Mouse (Mus musculus): Measurements from ENCODE around the gene Fem1b.
"Not testable (repeated sequence)": the region's sequence is repeated elsewhere in the genome, so short reads cannot be mapped to it uniquely, and the experiment has no call there.

Gene Fem1b

DNA sequence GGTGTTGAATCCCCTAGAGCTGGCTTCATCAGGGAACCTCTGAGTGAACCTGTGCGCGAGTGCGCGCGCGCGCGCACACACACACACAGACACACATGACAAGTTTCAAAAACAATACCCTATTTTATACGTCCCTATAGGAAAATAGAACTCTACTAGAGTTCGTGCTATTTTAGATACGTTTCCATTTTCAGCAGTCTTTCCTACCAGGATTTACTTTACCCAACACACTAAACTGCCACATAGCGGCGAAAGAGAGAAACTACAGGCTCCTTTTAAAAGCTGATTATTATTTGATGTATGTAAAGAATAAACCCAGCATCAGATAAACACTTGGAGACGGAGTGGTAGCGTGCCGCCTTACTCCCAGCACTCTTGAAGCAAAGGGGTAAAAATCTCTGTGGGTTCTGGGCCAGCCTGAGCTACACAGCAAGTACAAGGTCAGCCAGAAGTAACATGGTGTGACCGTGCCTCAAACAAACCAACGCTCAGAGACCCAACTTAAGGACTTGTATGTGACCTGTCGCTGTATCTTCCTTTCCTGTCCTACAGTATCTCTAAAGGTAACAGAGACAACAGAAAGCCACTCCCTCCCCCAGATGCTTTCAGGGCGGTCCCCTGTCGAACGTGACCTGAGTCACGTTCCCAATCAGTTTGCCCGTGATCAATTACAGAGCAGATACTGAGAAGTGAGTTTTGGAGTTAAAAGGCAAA lies 16.4 kb upstream of the Fem1b start:
- peak; percentile 77 for DNase-seq (ENCODE audit: low read depth)

DNA sequence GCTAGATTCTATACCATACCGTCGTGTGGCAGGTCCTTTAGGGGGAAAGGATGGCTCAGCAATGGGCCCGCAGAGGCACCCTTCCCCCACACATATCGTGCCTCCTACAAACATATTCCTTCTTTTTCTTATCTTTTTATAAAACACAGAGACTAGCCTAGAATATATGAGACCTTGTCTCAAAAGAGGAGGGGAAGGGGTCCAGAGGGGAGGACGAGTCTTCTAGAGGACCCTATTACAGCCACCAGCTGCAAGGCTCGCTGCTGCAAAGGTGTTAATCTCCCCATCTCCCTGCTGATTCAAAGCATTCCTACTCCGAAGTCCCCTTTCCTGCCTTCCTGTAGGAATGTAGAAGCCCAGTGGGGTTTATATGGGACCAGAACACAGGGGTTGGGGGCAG lies 14.7 kb upstream of the Fem1b start:
- DNase-seq (ENCODE audit: low read depth) = no peak

DNA sequence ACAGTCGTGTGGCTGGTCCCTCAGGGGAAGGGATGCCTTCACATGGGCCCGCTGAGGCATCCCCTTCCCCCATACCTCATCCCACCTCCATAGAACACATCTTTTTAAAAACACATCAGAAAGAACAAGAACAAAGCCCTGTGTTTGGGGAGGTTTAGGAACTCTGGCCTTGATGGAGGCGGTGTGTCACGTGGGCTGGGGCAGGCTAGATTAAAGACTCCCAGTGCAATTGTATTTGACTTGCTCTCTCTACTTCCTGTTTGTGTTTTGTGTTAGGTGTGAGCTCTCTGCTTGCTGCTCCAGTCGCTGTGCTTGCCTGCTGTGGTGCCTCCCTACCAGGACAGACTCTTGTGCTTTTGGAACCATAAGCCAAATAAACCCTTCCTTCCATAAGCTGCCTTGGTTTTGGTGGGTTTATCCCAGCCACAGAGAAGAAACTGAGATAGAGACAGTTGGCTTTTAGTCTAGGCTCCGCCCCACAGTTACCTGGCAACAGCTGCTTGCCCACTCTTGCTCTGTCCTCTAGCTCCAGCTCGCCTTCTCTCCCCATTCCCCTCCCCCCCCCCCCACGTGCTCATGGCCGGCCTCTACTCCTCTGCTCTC lies 14.2 kb upstream of the Fem1b start:
- no peak for DNase-seq (ENCODE audit: low read depth)

DNA sequence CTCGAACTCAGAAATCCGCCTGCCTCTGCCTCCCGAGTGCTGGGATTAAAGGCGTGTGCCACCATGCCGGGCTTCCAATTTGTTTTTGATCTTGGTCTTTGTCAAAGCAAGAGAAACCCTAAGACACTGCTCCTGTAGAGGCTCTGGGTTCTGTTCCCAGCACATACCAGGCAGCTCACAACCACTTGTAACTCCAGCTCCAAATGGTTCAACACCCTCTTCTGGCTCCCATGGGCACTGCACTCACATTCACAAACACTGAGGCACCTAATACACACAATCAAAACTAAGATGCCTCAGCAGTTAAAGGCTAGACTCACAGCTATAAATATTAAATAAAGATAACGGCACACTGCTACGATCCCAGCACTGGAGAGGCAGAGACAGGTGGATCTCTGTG lies 10.1 kb upstream of the Fem1b start:
- no peak for DNase-seq (ENCODE audit: low read depth)

DNA sequence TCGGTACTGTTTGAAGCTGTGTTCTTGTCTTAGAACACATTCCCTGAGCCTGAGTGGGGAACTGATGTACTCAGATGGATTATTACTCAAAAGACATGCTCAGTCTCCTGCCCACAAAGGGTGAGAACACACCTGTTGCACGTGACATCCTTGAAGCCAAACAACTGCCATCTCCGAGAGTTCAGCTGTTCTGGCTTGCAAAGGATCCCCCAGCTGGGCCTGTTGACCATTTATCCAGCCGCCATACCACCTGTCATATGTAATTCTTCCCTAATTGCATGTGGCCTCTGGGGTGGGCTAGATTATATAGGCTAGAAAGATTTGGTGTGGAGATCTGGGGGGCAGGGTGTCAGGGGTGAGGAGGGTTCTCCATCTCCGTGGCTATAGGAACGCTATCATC lies 9.1 kb upstream of the Fem1b start:
- no peak for DNase-seq (ENCODE audit: low read depth)

DNA sequence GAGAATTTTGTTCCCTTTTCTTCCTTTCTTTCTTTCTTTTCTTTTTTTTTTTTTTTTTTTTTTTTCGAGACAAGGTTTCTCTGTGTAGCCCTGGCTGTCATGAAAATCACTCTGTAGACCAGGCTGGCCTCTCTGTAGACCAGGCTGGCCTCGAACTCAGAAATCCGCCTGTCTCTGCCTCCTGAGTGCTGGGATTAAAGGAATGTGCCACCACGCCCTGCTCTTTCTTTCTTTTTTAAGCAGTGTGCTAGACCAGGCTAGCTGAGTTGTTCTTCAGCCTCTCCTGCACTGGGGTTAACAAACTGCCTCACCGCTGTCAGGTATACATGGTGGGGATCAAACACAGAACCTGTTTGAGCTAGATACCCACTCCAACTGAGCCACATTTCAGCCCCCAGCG lies 8.2 kb upstream of the Fem1b start:
- not testable (repeated sequence) for DNase-seq (ENCODE audit: low read depth)

DNA sequence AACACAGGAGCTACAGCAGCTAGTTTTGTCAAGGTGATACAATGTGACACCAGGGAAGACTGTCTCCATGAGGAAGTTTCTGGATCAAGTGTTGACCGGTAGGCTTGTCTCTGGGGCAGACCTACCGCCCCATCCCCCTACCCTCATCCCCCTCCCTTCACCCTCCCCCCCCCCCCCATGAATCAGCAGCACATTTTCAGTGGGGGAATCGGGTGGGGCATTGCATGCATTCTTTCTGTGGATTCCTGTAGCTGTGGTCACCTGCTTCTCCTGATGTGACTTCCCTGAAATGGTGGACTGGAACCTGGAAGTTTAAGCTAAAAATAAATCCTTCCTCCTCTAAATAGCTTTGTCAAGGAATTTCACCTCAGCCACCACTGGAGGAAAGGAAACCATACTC lies 7.8 kb upstream of the Fem1b start:
- DNase-seq (ENCODE audit: low read depth) = no peak

DNA sequence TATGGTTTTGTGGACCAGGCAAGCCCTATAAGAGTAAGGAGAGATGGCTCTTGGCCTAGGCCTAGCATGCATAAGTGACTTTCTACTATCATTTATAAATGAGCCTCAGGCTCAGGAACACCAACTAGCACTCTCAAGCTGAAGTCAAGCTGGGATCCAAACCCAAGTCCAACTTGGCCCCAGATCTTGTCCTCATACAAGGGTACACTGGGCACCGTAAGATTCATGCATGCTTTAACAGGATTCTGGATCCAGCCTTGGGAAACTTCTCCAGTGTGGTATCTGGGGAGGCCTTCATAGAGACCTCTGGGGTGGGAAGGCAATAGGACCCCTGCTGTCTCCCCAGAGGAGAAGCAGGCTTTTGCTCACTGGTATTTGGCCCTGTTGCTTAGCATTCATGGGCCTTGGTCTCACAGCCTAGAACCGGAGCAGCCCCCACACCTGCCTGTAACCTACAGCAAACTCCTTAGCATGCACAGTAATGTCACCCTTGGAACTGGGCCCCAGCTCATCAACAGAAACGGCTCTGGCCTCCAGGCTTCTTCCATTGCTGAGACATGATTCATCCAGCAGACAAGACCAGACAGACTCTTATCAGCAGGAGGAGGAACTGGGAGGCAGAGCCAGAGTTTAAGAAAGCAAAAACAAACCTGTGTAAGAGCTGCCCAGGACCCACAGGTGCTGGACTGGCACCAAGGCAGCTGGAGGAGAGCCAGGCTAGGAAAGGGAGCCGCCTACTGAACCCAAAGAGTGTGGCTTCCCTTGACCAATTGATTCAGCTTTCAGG lies 6.3 kb upstream of the Fem1b start:
- peak; percentile 66 for DNase-seq (ENCODE audit: low read depth)

DNA sequence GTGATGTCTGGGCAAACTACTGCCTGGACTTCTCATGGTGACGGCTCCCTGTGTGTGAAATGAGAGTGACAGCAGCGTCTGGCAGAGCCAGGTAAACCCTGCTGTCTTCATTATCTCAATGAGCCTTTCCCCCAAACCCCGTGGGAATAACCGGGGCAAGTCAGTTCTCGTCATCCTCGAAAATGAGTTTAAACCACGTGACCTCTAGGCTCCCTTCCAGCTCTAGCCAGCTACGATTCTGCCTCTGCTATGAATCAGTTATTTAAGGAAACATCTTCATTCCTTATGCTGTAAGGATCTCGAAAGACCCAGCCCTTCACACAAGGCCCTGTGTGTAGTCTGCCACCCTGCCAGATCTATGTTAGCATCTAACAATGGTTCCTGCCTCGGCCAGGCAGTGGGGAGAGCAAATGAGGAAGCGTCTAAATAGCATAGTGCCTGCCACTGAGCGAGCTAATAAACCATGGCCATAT lies 5.4 kb upstream of the Fem1b start:
- DNase-seq (ENCODE audit: low read depth) = peak; percentile 95

DNA sequence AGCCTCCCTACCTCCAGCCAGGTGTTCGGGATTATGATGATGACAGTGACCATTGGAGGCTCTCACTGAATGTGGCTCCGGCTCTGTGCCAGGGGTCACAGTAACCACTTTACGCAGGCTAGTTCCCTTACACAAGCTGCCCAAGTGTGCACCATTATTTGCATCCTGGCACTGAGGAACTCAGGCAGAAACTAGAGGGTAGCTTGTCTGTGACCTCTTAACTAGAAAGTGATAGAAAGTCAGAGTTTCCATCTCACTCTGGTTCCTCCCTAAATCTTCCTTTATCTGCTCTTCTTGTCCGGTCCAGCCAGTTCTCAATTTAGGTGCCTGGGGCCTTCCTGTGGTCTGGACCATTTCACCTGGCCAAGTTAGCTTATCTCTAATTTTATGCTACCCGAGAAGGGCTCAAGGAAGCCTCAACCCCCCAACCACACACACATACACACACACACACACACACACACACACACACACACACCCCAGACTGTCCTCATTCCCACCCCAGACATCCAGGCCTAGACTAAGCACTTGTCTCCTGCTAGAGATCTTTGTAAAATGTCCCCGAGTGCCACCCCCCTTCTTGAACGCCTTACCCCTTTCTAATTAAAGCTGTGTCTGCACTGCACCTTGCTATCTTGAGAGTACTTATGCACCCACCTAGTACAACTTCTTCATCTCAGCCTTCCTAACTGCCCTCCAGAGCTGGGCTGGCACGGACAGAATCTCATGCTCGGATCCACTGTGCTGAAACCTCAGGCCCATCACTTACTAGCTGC lies 4.8 kb upstream of the Fem1b start:
- no peak for DNase-seq (ENCODE audit: low read depth)

DNA sequence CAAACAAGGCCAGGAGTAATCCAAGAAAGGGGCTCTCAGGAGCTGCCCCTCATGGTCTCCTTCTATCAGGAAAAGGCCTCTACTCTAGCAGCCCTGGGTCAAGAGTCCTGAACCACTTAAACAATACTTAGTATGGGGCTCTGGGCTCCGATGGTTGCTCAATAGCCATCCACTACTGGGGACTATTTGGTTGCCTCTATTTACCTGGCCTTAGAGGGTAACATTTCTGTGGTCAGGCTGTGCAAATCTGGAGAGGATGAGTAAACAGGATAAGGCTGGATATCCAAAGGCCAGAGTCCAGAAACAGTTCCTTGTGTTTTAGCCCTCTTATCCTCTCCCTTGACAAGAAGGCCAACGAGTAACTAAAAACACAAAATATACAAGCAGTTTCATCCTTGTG lies 3.0 kb upstream of the Fem1b start:
- no peak for DNase-seq (ENCODE audit: low read depth)

DNA sequence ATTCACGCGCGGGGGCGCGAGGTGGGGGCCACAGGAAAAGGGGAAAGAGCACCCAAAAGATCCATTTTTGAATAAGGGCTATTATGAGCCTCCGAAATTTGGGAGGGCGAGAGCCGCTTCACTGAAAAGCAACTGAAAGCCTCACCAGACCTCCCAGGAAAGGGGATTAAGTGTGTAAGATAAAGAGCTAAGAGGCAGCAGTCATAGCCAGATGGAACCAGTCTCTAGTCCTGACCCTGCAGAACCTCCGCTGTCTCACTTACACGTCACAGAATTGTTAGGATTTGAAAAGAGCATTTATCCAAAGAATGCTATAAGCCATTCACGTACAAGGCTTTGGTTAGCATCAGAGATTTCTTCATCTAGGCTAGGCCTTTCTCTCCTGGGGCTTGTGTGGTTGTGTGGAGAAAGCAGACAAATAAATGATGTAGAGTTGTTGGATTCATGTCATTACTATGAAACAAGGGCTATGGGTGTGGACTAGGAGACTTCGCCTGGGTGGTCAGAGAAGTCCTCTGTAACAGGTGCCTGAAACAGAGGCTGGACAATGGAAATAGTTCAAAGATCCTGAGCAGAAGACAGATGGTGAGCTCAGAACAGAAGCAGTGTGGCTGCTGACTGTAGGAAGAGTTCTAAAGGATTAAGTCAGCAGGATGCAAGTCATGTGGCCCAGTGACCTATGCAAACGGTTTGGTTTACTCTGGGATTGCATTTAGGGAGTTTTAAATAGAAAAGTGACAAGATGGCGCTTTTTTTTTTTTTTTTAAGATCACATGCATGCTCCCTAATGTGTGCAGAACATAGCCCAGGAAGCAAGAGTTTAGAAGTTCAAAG lies 699 bp upstream of the Fem1b start:
- DNase-seq (ENCODE audit: low read depth) = peak; percentile 37

DNA sequence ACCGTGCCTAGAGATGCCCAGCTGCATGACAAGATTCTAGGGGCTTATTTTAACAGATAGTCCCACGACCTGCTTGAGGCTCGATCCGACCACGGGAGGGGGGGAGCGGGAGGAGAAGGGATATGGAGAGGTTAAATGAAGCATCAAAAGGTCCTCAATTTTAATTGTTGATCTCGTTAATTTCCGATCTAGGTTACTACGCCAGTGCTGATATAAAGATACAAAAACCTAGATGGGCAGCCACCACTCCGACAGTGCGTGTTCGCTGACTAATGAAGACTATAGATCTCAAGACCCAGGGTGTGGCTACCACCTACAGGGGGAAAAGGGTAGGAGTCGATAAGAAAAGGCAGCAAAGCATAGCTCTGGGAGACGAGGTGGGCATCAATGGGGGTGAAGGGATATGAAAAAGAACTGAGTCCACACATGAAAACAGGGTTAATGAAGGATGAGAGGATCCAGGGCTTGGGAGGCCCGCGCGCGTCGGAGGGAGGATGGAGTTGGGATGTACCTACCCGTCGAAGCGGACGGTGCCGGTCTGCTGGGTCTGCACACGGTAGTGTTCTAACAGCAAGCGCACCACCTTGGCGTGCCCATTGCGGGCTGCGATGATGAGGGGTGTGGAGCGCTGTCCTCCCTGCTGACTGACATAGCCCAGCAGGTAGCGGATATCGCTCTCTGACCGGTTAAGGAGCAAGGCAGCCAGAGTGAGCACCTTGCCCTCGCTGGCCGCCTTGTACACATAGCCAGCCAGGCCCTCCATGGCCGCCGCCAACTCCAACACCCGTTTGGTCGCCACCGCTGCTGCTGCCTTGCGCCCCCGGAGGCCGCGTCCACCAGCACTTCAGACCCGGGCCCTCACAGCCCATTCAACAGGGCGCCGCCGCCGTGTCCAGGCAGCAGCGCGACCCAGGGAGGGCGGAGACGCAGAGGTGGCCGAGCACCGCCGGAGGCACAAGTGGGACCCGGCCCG lies 905 bp downstream of the Fem1b start:
- DNase-seq (ENCODE audit: low read depth) = peak; percentile 66

DNA sequence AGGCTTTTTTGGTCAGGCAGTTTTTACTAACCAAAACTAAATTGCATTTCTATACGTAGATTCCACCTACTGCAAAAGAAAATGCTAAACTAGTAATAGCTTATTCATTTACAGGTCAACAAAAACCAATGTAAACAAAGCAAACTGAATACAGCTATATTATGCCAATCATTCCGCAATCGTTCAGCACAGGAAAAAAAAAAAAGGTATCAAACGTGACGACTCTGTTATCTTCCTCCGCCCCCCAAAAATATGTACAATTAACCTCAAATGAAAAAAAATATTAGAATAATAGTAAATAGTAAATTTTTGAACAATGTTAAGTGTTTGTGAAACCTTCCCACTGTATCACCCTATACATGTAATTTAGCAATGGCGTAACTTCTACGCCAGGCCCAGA lies 1.6 kb downstream of the Fem1b start:
- no peak for DNase-seq (ENCODE audit: low read depth)

DNA sequence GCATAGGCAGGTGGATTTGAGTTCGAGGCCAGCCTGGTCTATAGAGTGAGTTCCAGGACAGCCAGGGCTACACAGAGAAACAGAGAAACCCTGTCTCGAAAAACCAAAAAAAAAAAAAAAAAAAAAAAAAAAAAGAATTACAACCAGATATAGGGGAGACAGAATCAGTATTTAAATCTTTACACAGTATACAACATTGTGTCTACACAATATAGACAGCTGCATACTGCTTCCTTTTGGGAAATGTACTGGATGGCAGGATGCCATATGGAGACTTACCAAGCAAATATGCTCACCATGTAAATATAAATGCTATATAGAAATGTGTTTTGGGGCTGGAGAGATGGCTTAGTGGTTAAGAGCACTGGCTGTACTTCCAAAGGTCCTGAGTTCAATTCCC lies 12.5 kb downstream of the Fem1b start:
- not testable (repeated sequence) for DNase-seq (ENCODE audit: low read depth)

DNA sequence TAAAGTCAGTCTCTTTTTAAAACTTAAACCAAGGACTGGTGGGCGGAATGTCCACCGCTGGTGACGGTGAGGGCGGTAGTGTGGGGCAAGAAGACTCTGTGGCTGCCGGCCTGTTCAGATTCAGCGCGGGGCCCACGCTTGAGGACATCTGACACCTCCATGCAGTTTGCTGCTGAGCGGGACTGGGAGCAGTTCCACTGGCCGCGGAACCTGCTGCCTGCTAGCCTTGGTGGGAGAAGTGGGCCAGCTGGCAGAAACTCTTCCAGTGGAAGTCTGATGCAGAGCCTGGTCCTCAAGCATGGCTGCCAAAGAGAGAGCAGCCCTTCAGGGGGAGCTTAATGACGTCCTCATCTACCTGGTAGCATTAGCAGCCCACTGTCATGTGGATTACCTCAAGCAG lies 21.9 kb downstream of the Fem1b start:
- DNase-seq (ENCODE audit: low read depth) = no peak

DNA sequence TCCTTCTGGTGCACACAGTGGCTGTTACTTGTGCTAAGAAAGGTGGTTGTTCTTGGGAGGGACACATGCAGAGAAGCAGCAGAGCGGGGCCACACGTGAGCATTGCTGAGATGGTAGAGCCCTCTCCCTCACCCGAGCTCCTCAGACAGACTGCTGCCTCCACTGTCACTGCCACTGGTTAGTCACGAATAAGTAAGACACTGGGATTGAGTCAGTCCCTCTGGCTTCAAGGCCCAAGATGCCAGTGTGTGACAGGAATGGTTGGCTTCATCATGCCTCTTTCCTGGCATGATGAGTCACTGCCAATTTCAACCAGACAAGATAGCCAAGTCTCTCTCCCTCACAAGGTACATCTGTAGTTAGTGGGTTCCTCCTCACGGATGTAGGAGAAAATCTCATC lies 25.0 kb downstream of the Fem1b start:
- no peak for DNase-seq (ENCODE audit: low read depth)

DNA sequence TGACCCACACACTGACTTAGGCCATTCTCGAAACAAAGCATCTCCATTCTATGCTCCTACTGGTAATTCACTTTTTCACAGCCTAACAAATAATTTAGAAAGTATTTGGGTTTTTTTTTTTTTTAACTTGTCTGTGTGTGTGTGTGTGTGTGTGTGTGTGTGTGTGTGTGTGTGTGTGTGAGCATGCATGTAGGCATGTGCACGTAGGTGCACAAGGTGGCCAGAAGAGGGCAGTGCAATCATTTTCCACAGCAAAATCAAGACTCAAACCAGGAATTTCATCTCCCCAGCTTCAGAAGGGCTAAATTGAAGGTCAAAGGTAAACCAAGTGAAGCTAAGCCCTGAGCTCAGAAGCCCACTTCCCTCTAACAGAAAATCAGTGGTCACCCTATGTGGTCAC lies 27.5 kb downstream of the Fem1b start:
- no peak for DNase-seq (ENCODE audit: low read depth)

DNA sequence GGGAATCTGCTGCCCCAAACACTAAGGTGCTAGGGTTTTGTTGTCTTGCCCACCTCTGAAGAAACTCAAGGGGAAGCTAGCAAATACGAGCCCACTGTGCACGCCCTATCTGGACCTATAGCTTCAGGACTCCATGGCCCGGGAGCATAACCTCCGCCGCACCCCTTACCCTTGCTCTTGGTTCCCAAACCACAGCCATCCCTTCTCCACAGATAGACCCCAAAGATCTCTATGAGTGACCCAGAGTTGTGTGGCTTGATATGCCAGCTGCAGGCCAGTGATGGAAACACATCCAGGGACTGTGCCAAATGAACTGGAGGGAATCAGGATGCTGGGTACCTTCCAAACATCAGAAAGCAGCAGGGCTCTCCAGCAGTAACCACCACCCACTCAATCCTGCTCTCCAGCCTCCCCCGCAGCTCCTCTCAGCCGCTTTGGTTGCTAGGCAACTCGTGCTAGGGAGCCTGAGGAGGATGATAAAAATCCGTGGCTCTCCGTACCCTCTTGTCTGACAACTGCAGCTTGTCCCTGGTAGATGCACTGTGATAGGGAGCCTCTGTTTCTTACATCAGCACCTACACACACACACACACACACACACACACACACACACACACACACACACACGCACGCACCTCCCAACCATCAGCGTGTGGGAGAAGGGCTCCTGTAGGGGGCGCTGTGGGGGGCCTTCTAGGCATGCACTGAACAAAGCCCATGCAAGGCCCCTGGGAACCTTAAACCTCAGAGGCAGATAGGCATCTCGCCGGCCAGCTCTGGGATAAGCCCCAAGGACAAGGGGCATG lies 28.6 kb downstream of the Fem1b start:
- DNase-seq (ENCODE audit: low read depth) = no peak

Measured in NIH3T3 (cell line).